ENCODE assay signal across 8 mouse cellular contexts in the genomic region with DNA sequence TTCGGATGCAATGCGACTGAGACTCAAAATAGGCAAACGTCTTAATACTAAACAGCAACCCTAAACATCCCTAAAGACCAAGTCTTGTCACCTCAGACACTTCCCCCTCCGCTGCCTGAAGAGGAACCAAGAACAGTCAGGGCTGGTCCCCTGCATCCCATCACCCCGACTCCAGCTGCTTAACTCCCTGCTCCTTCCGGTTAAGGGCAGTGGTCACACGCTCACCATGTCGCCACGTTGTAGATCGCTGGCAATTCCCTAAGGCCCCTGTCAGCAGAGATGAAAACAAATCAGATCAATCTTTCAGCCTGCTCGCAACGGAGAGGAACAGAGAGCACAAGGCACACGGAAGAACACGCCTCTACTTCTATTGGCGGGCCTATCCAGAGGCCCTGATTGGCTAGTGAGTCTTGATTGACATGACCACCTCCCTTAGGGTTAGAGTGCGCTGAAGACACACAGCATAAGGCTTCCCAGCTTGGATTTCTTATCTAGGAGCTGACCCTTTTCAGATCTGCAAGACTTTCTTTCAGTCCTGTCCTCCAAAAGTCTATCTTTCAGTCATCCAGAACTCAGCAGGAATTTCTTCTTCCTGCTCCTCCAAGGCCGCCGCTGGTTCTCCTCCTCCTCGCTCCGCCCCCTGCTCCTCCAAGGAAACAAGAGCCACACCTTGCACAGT.
DNase-seq lines count a peak whose midpoint lies in the region; ATAC-seq and TF ChIP-seq lines count a peak whose summit lies in the region.
"Not testable (repeated sequence)": the region's sequence is repeated elsewhere in the genome, so short reads cannot be mapped to it uniquely, and the experiment has no call there.

No protein-coding gene starts in this region.

- H3K36me3 ChIP-seq in hindbrain, embryonic 11.5 days (ENCODE audit: control insufficient read depth, insufficient read depth, low read length); lung, embryonic 14.5 days (ENCODE audit: insufficient read depth); neural tube, embryonic 15.5 days: not testable (repeated sequence)

- H3K27me3 ChIP-seq in hindbrain, embryonic 11.5 days (ENCODE audit: control insufficient read depth, insufficient read depth, low read length); lung, embryonic 14.5 days (ENCODE audit: insufficient read depth, low read length); neural tube, embryonic 15.5 days (replicated peaks): not testable (repeated sequence)

- peak overlapping the region; percentile 24 for H3K4me2 ChIP-seq in hindbrain, embryonic 11.5 days (replicated peaks; ENCODE audit: low read depth, low read length)
- H3K4me2 ChIP-seq in lung, embryonic 14.5 days = peak overlapping the region; percentile 59
- H3K4me2 ChIP-seq in neural tube, embryonic 15.5 days = peak overlapping the region; percentile 57

- H3K4me1 ChIP-seq in hindbrain, embryonic 11.5 days (replicated peaks; ENCODE audit: control insufficient read depth, insufficient read depth, low read length); lung, embryonic 14.5 days (ENCODE audit: insufficient read depth); neural tube, embryonic 15.5 days: not testable (repeated sequence)

- H3K9ac ChIP-seq in hindbrain, embryonic 11.5 days (ENCODE audit: low read depth, low read length) = peak overlapping the region; percentile 42; the same call in 1 of the 2 replicates
- peak overlapping the region; percentile 51 for H3K9ac ChIP-seq in lung, embryonic 14.5 days
- H3K9ac ChIP-seq in neural tube, embryonic 15.5 days (replicated peaks) = peak overlapping the region; percentile 46

- not testable (repeated sequence) for TF ChIP-seq CTCF in lung, embryonic 14.5 days (IDR thresholded peaks at IDR 0.05; ENCODE audit: low read depth)

- peak; percentile 100 for ATAC-seq in hindbrain, embryonic 11.5 days (ENCODE audit: low FRiP score)
- peak; percentile 100 for ATAC-seq in lung, embryonic 14.5 days (ENCODE audit: insufficient read depth)
- ATAC-seq in neural tube, embryonic 15.5 days (ENCODE audit: low FRiP score) = peak; percentile 99

- H3K27ac ChIP-seq in hindbrain, embryonic 11.5 days (ENCODE audit: low read depth, low read length) = not testable (repeated sequence)
- peak overlapping the region; percentile 36 for H3K27ac ChIP-seq in lung, embryonic 14.5 days (ENCODE audit: low read depth)
- peak overlapping the region; percentile 79 for H3K27ac ChIP-seq in neural tube, embryonic 15.5 days (replicated peaks)

- DNase-seq in Muller cell, postnatal 12 days (ENCODE audit: inconsistent ontology term) = peak; percentile 43
- peak; percentile 38 to 43 for DNase-seq in cerebellum, postnatal 10 days
- peak; percentile 14 to 23 for DNase-seq in frontal cortex, postnatal 10 days (ENCODE audit: low spot score in 2 of 2)
- DNase-seq in hindbrain, embryonic 11.5 days (ENCODE audit: low spot score) = peak; percentile 62
- peak; percentile 46 for DNase-seq in layer of hippocampus, adult 9-10 months (ENCODE audit: low spot score)
- DNase-seq in lung, embryonic 14.5 days = peak; percentile 64
- DNase-seq in thymus, adult 18-20 months = peak; percentile 7 to 25

- not testable (repeated sequence) for H3K9me3 ChIP-seq in hindbrain, embryonic 11.5 days (ENCODE audit: control insufficient read depth, low read length); lung, embryonic 14.5 days (ENCODE audit: low read depth, low read length); neural tube, embryonic 15.5 days (replicated peaks)

- WGBS in hindbrain, embryonic 11.5 days = 2% methylated on average over 17 of the region's 20 CpGs
- WGBS in lung, embryonic 14.5 days = under 1% methylated on average over 18 of the region's 20 CpGs
- under 1% methylated on average over 20 of the region's 20 CpGs for WGBS in neural tube, embryonic 15.5 days

- H3K4me3 ChIP-seq in hindbrain, embryonic 11.5 days (ENCODE audit: low read depth, low read length) = peak overlapping the region; percentile 37
- H3K4me3 ChIP-seq in lung, embryonic 14.5 days (ENCODE audit: low read depth, low read length) = peak overlapping the region; percentile 44
- peak overlapping the region; percentile 52 for H3K4me3 ChIP-seq in neural tube, embryonic 15.5 days (replicated peaks)
